Mouse (Mus musculus) C3H10T1/2 (cell line): ENCODE results near the gene Gprin1. TPM values are rescaled to one million over a fixed set of nuclear protein-coding genes. Genes with fewer than 3 reads are reported as not detected.

ENCODE experiments used
- polyA plus RNA-seq, 2 experiments: library from polyadenylated mRNA; unstranded; fragments of >200 nt; fragmentation: generic; extraction: Trizol; gene quantifications; one replicate each; pipeline ENCODE4 v1.2.1; 2012; ENCODE audit warnings: missing spikeins in 2 of 2

The Gprin1 gene
- polyA plus RNA-seq = not detected

GRCm38 (mm10) chr13:54749864-54750411 lies at the start of gene Gprin1:
Gene Gprin1, minus strand, starts transcription at chr13:54749874.

GRCm38 (mm10) chr13:54788740-54789560 lies 39.3 kb upstream of the Gprin1 start, which contains the start of gene Tspan17:
Gene Tspan17, plus strand, starts transcription at chr13:54789377.

GRCm38 (mm10) chr13:54783698-54784097 lies 34.0 kb upstream of the Gprin1 start, which contains the start of gene Eif4e1b:
Gene Eif4e1b, plus strand, starts transcription at chr13:54783998.

GRCm38 (mm10) chr13:54766192-54766768 lies 16.6 kb upstream of the Gprin1 start, which contains the start of gene Sncb:
Gene Sncb, minus strand, starts transcription at chr13:54766595.

GRCm38 (mm10) chr13:54701243-54701642 lies 48.4 kb downstream of the Gprin1 start, which contains the start of gene Cdhr2:
Gene Cdhr2, plus strand, starts transcription at chr13:54701461.

GRCm38 (mm10) chr13:54693558-54694347 lies 55.9 kb downstream of the Gprin1 start, which contains the start of gene Rnf44:
Gene Rnf44, minus strand, starts transcription at chr13:54693907.

Other genes starting within 250 kb of the Gprin1 start
- 1 to 10 TPM in 1 of 2 experiments, under 1 TPM in 1; 0.83 to 6.6 TPM for gene Simc1, start 246.1 kb downstream of the Gprin1 start, polyA plus RNA-seq
- gene 4833439L19Rik, start 184.4 kb downstream of the Gprin1 start, polyA plus RNA-seq = 10 to 100 TPM; 20.0 to 49.7 TPM
- gene Arl10, start 174.9 kb downstream of the Gprin1 start, polyA plus RNA-seq = 10 to 100 TPM in 1 of 2 experiments, 1 to 10 TPM in 1; 3.8 to 13.9 TPM
- gene Nop16, start 159.8 kb downstream of the Gprin1 start, polyA plus RNA-seq = 10 to 100 TPM; 34.3 to 60.0 TPM
- 100 to 1,000 TPM; 236 to 309 TPM for gene Higd2a, start 159.7 kb downstream of the Gprin1 start, polyA plus RNA-seq
- gene Cltb, start 138.5 kb downstream of the Gprin1 start, polyA plus RNA-seq = 100 to 1,000 TPM in 1 of 2 experiments, 10 to 100 TPM in 1; 71.5 to 127 TPM
- gene Faf2, start 128.1 kb downstream of the Gprin1 start, polyA plus RNA-seq = 10 to 100 TPM in 1 of 2 experiments, 1 to 10 TPM in 1; 8.0 to 33.2 TPM
- gene Rnf44, start 56.0 kb downstream of the Gprin1 start, polyA plus RNA-seq = 10 to 100 TPM in 1 of 2 experiments, 1 to 10 TPM in 1; 3.0 to 19.6 TPM
- gene Cdhr2, start 48.4 kb downstream of the Gprin1 start, polyA plus RNA-seq = not detected
- under 1 TPM in 1 of 2 experiments, not detected in 1; 0.07 TPM for gene Sncb, start 16.7 kb upstream of the Gprin1 start, polyA plus RNA-seq
- gene Eif4e1b, start 34.1 kb upstream of the Gprin1 start, polyA plus RNA-seq = under 1 TPM in 1 of 2 experiments, not detected in 1; 0.13 TPM
- 10 to 100 TPM; 46.3 to 66.0 TPM for gene Tspan17, start 39.5 kb upstream of the Gprin1 start, polyA plus RNA-seq
- under 1 TPM in 1 of 2 experiments, not detected in 1; 0.02 TPM for gene Unc5a, start 199.5 kb upstream of the Gprin1 start, polyA plus RNA-seq